Mouse (Mus musculus) cerebellum, adult 2 months (tissue): ENCODE data around the gene Exoc6. TPM values are rescaled to one million over a fixed set of nuclear protein-coding genes. Genes with fewer than 3 reads are reported as not detected.

Experiments
- DNase-seq, 2 experiments: peaks; one replicate each; pipeline ENCODE4 v3.0.0; 2021
- H3K27ac ChIP-seq: fragments of 200-500 bp; 2 replicates; pipeline ENCODE4 v1.5.1; 2012; ENCODE audit warnings: low read length, control low read depth, inconsistent platforms; ENCODE audit not compliant: insufficient read depth
- H3K27me3 ChIP-seq: fragments of 200-500 bp; 2 replicates; pipeline ENCODE4 v1.6.1; 2012; ENCODE audit warnings: inconsistent platforms, mild to moderate bottlenecking, low read length, moderate library complexity; ENCODE audit not compliant: control insufficient read depth, insufficient read depth
- H3K4me1 ChIP-seq: fragments of 200-500 bp; 2 replicates; pipeline ENCODE4 v1.6.1; 2011; ENCODE audit warnings: low read length; ENCODE audit not compliant: control insufficient read depth, insufficient read depth
- H3K4me3 ChIP-seq: fragments of 200-500 bp; replicated peaks from 2 replicates; pipeline ENCODE3; 2011; ENCODE audit warnings: mild to moderate bottlenecking, low read depth, low read length, control low read depth; ENCODE audit not compliant: insufficient read depth
- CTCF ChIP-seq: fragments of 200-500 bp; IDR thresholded peaks from 2 replicates; pipeline ENCODE4 v1.5.1; 2011; ENCODE audit warnings: low read depth, mild to moderate bottlenecking, control low read depth, low read length, moderate library complexity, borderline replicate concordance; ENCODE audit not compliant: insufficient read depth
- POLR2A ChIP-seq: fragments of 200-500 bp; IDR thresholded peaks from 2 replicates; pipeline ENCODE4 v1.6.1; 2011; ENCODE audit warnings: low read length, control low read depth, borderline replicate concordance; ENCODE audit not compliant: insufficient read depth
- WGBS: fragments of 180-500 bp; shearing (Covaris S2); methylation state at CpG from one replicate; pipeline ENCODE4 v1.1.7; 2018; 5-methylcytosine and 5-hydroxymethylcytosine counted together
- polyA plus RNA-seq: library from polyadenylated mRNA; depleted of rRNA; stranded (reverse); fragments of >200 nt; gene quantifications from 2 replicates; pipeline ENCODE4 v1.2.3, GENCODE M21; 2012

Gene Exoc6
- polyA plus RNA-seq, 1 experiment, result 12.8 TPM

GRCm38 (mm10) chr19:37697651-37698272 is 147.5 kb downstream of the Exoc6 start, which contains the start of gene Cyp26a1:
TSS of gene Cyp26a1 (plus strand) at chr19:37697798.
- no peak for TF ChIP-seq POLR2A
- TF ChIP-seq CTCF, result no peak
- Histone ChIP-seq H3K27ac (no peak within 1 kb of the TSS), H3K4me3 (no peak within 1 kb of the TSS), H3K27me3 (peaks cover 4% of the 10 kb centered on the region; the same call in 1 of the 2 replicates), H3K4me1 (no peaks in the 10 kb centered on the region; the same call in 1 of the 2 replicates)
- no peak for DNase-seq
- under 1% methylated on average over 51 of the region's 51 CpGs for WGBS

GRCm38 (mm10) chr19:37698273-37699160 is 148.3 kb downstream of the Exoc6 start:
- no peak for TF ChIP-seq CTCF
- no peak for TF ChIP-seq POLR2A
- under 1% methylated on average over 63 of the region's 63 CpGs for WGBS
- Histone ChIP-seq H3K27me3 (peaks cover 4% of the 10 kb centered on the region; the same call in 1 of the 2 replicates), H3K4me1 (no peaks in the 10 kb centered on the region; the same call in 1 of the 2 replicates), H3K27ac (no peak overlapping the region), H3K4me3 (no peak overlapping the region)
- DNase-seq, result no peak

GRCm38 (mm10) chr19:37699711-37700110 is 149.5 kb downstream of the Exoc6 start:
- 28% methylated on average over 9 of the region's 9 CpGs for WGBS
- H3K4me3 ChIP-seq, result no peak overlapping the region
- DNase-seq, result no peak
- H3K27me3 ChIP-seq, result peaks cover 4% of the 10 kb centered on the region; the same call in 1 of the 2 replicates
- no peaks in the 10 kb centered on the region; the same call in 1 of the 2 replicates for H3K4me1 ChIP-seq
- H3K27ac ChIP-seq, result no peak overlapping the region
- TF ChIP-seq CTCF, result no peak
- no peak for TF ChIP-seq POLR2A

GRCm38 (mm10) chr19:37702377-37703076 is 152.3 kb downstream of the Exoc6 start:
- Histone ChIP-seq H3K4me1 (no peaks in the 10 kb centered on the region; the same call in 1 of the 2 replicates), H3K4me3 (no peak overlapping the region), H3K27me3 (peaks cover 2% of the 10 kb centered on the region; the same call in 1 of the 2 replicates), H3K27ac (no peak overlapping the region)
- DNase-seq, result no peak
- TF ChIP-seq CTCF, result no peak
- TF ChIP-seq POLR2A, result no peak
- 76% methylated on average over 21 of the region's 21 CpGs for WGBS

- 1% methylated on average over 3 of the region's 3 CpGs for WGBS
- peak; percentile 60 for TF ChIP-seq CTCF
- TF ChIP-seq POLR2A, result no peak
- Histone ChIP-seq H3K4me3 (no peak overlapping the region), H3K4me1 (no peaks in the 10 kb centered on the region), H3K27me3 (no peaks in the 10 kb centered on the region), H3K27ac (no peak overlapping the region)
- DNase-seq, result peak; percentile 17 to 40
Measured at GRCm38 (mm10) chr19:37703902-37704509, 153.8 kb downstream of the Exoc6 start.

- Histone ChIP-seq H3K27ac (no peak overlapping the region), H3K4me3 (no peak overlapping the region), H3K27me3 (no peaks in the 10 kb centered on the region), H3K4me1 (no peaks in the 10 kb centered on the region)
- no peak for DNase-seq
- 86% methylated on average over 5 of the region's 5 CpGs for WGBS
- TF ChIP-seq POLR2A (no peak), CTCF (no peak)
Measured at GRCm38 (mm10) chr19:37705722-37706121, 155.5 kb downstream of the Exoc6 start.

- no peak for DNase-seq
- H3K27ac ChIP-seq, result no peak overlapping the region
- no peaks in the 10 kb centered on the region for H3K4me1 ChIP-seq
- no peaks in the 10 kb centered on the region for H3K27me3 ChIP-seq
- no peak for TF ChIP-seq POLR2A
- no peak for TF ChIP-seq CTCF
- no peak overlapping the region for H3K4me3 ChIP-seq
- WGBS, result 78% methylated on average over 10 of the region's 10 CpGs
Measured at GRCm38 (mm10) chr19:37714681-37715080, 164.5 kb downstream of the Exoc6 start.
